Mouse (Mus musculus) olfactory bulb, adult 2 months (tissue): ENCODE data around the gene Nufip2.

Experiments used
- CTCF ChIP-seq: fragments of 200-500 bp; IDR thresholded peaks from 2 replicates; pipeline ENCODE4 v1.5.1; 2012; ENCODE audit warnings: low read depth, mild to moderate bottlenecking, low read length, moderate library complexity; ENCODE audit not compliant: insufficient read depth
- POLR2A ChIP-seq: fragments of 200-500 bp; IDR thresholded peaks from 2 replicates; pipeline ENCODE4 v1.6.1; 2012; ENCODE audit warnings: mild to moderate bottlenecking, low read depth, low read length, moderate library complexity; ENCODE audit not compliant: insufficient read depth

- no peak for TF ChIP-seq POLR2A
- TF ChIP-seq CTCF, result no peak
Measured at GRCm38 (mm10) chr11:77779240-77779639, 93.3 kb downstream of the Nufip2 start.
